Mouse (Mus musculus) kidney, adult 2 months (tissue): ENCODE data around the gene Fgf4.

Experiments
- CTCF ChIP-seq: fragments of 200-500 bp; conservative IDR thresholded peaks from 2 replicates; pipeline ENCODE4 v1.5.1; 2011; ENCODE audit warnings: low read depth, mild to moderate bottlenecking, control low read depth, low read length, moderate library complexity, mixed read lengths; ENCODE audit not compliant: insufficient read depth, insufficient read length
- POLR2A ChIP-seq: fragments of 200-500 bp; IDR thresholded peaks from one replicate; pipeline ENCODE4 v1.6.1; 2011; ENCODE audit warnings: low read depth, low read length, control low read depth

DNA sequence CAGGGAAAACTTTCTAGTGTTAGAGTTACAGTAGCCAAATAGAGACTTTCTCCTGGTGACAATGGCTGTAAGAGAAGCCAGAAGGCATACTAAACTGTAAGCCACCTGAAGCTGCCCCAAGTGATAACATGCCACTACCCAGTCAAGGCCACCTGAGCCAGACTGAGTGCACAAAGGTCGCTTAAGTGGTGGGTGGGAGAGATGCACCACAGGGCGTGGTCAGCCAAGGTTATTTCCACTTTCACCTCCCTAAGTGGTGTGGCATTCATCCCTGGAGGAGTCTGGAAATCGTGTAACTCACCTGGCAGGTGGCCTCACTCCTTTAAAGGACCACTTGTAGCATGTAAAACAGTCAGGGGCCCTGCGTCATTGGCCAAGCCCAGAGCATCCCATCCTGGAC is 20.0 kb downstream of the Fgf4 start:
- no peak for TF ChIP-seq CTCF
- no peak for TF ChIP-seq POLR2A
